Mouse (Mus musculus) limb, embryonic 12.5 days (tissue): Measurements from ENCODE around the gene Tnrc6c. TPM values are rescaled to one million over a fixed set of nuclear protein-coding genes. Genes with fewer than 3 reads are reported as not detected.

Experiments
- ATAC-seq: fragments of 200-750 bp; cut with Nextera tagmentation; 2 replicates; pipeline ENCODE4 v1.8.0; 2017; ENCODE audit warnings: low read depth, moderate TSS enrichment; ENCODE audit not compliant: insufficient number of reproducible peaks, insufficient read depth, low FRiP score, low TSS enrichment
- H3K27ac ChIP-seq: fragments of 300-500 bp; sonication (generic); 2 replicates; pipeline ENCODE4 v1.5.1; 2016; ENCODE audit warnings: mild to moderate bottlenecking, moderate library complexity
- H3K27me3 ChIP-seq: fragments of 300-500 bp; sonication (generic); 2 replicates; pipeline ENCODE4 v1.6.1; 2016; ENCODE audit warnings: mild to moderate bottlenecking, moderate library complexity
- H3K36me3 ChIP-seq: fragments of 300-500 bp; sonication (generic); 2 replicates; pipeline ENCODE4 v1.6.1; 2016; ENCODE audit warnings: mild to moderate bottlenecking, moderate library complexity
- H3K4me1 ChIP-seq: fragments of 300-500 bp; sonication (generic); replicated peaks from 2 replicates; pipeline ENCODE4 v1.6.1; 2016
- H3K4me2 ChIP-seq: fragments of 300-500 bp; sonication (generic); 2 replicates; pipeline ENCODE4 v1.6.1; 2016; ENCODE audit warnings: mild to moderate bottlenecking, moderate library complexity
- H3K4me3 ChIP-seq: fragments of 300-500 bp; sonication (generic); replicated peaks from 2 replicates; pipeline ENCODE4 v1.5.1; 2016; ENCODE audit warnings: mild to moderate bottlenecking
- H3K9ac ChIP-seq: fragments of 300-500 bp; sonication (generic); replicated peaks from 2 replicates; pipeline ENCODE4 v1.6.1; 2016; ENCODE audit warnings: mild to moderate bottlenecking, moderate library complexity
- H3K9me3 ChIP-seq: fragments of 300-500 bp; sonication (generic); 2 replicates; pipeline ENCODE4 v1.6.1; 2016; ENCODE audit warnings: mild to moderate bottlenecking, moderate library complexity
- whole genome bisulfite sequencing: fragments of 180-500 bp; shearing (Covaris S2); methylation state at CpG from one replicate; pipeline ENCODE4 v1.1.7; 2016; 5-methylcytosine and 5-hydroxymethylcytosine counted together
- polyA plus RNA-seq: library from polyadenylated mRNA; unstranded; fragments of >200 nt; fragmentation: Nextera tagmentation; extraction: Ambion mirVana; gene quantifications from 2 replicates; pipeline ENCODE4 v1.2.1, GENCODE M21; 2016

Gene Tnrc6c
- 20.0 and 22.6 TPM in 2 replicates for polyA plus RNA-seq

DNA sequence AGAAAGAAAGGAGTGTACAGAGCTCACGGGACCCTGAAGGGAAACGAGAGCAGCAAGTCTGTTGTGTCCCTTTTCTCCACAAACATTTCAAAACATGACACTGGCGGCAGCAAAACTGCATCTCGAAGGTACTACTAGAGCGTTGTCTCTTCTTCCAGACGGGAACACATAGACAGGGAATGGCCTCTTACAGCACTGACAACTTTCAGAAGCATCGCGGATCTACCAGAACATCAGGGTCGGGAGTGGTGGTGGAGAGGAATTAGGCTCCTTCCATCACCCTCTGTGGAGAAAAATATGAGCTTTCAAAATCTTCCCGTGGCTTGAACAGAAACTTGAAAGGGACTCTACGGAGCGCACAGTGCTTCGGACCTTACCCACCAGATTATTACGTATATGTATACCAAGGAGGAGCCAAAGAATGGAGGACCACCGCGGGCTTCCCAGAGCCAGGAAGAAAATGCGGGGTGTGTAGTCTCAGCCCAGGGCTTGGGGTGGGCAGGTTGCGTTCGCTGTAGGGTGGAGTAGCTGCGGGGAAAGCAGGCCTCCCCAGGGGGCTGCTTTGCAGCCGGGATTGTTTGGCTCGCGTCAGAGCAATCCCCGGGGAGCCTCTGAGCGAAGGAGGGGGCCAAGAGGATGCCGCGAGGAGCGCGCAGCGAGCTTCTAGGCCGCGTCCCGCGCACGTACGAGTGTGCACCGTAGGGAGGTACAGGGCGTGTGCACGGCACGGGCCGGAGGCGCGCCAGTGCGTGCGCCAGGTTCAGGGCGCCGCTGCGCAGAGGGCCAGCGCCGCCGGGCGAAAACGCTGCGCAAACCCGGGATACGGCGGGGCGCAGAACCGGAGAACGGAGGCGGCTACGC lies at the start of gene Tnrc6c:
Tnrc6c (plus strand) TSS at position 799 of the 861 bp plus-strand sequence.
- H3K9me3 ChIP-seq = no peaks in the 10 kb centered on the region
- peak within 1 kb of the TSS; percentile 80 for H3K4me2 ChIP-seq
- no peaks in the 10 kb centered on the region for H3K36me3 ChIP-seq
- H3K4me3 ChIP-seq = peak within 1 kb of the TSS; percentile 98
- H3K27ac ChIP-seq = peak within 1 kb of the TSS; percentile 97
- ATAC-seq = peak; percentile 94
- peak within 1 kb of the TSS; percentile 99 for H3K9ac ChIP-seq
- peaks cover 28% of the 10 kb centered on the region for H3K4me1 ChIP-seq
- WGBS = 1% methylated on average over 62 of the region's 62 CpGs
- peaks cover 18% of the 10 kb centered on the region; the same call in 1 of the 2 replicates for H3K27me3 ChIP-seq

- H3K27me3 ChIP-seq = peaks cover 5% of the 10 kb centered on the region
- H3K9ac ChIP-seq = no peak overlapping the region
- no peak overlapping the region for H3K27ac ChIP-seq
- no peak for ATAC-seq
- peaks cover 50% of the 10 kb centered on the region for H3K4me1 ChIP-seq
- WGBS = 29% methylated on average over 9 of the region's 9 CpGs
- no peaks in the 10 kb centered on the region for H3K9me3 ChIP-seq
- H3K4me2 ChIP-seq = peak overlapping the region; percentile 30
- no peak overlapping the region for H3K4me3 ChIP-seq
- no peaks in the 10 kb centered on the region for H3K36me3 ChIP-seq
Measured at GRCm38 (mm10) chr11:117606137-117606536, 48.0 kb upstream of the Tnrc6c start.

GRCm38 (mm10) chr11:117606605-117607203 lies 47.4 kb upstream of the Tnrc6c start:
- Histone ChIP-seq H3K27me3 (0 out of 2 replicates have a peak, but pooled peaks cover under 1% of the 10 kb centered on the region), H3K4me2 (peak overlapping the region; percentile 30), H3K9me3 (no peaks in the 10 kb centered on the region), H3K4me3 (no peak overlapping the region), H3K27ac (no peak overlapping the region), H3K4me1 (peaks cover 53% of the 10 kb centered on the region), H3K9ac (no peak overlapping the region), H3K36me3 (no peaks in the 10 kb centered on the region)
- WGBS = 7% methylated on average over 13 of the region's 13 CpGs
- no peak for ATAC-seq

DNA sequence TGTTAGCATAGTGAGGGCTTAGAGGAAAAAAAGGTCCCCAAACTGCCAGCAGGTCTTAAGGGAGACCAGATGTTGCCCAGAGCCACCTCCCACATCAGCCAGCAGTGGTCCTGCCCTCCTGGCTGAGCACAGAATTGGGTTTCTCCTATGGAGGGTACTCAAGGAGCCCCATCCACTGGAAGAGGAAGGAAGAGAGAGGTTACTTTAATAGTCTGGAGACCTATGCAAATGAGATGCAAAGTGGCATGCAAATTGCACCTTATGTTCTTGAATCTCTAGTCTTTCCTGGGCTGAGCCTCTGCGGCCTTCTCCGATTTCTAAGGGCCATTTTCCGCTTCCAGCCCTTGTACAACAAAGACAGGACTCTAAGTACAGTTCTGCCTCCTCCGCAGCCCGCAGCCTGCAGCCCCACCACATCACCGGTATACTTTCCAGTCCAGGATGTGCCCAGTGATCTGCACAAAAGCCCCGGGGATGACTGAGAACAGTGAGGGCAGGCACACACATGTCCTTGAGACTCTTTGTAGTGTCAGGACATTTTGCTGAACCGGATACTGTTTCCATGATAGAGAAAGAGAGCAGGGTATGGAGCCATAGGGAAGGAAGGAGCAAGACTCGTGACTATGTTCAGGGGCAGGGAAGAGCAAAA lies 45.8 kb upstream of the Tnrc6c start:
- no peak overlapping the region for H3K4me3 ChIP-seq
- H3K4me2 ChIP-seq = no peak overlapping the region
- H3K4me1 ChIP-seq = peaks cover 53% of the 10 kb centered on the region
- H3K9ac ChIP-seq = no peak overlapping the region
- H3K27me3 ChIP-seq = peaks cover 12% of the 10 kb centered on the region; the same call in 1 of the 2 replicates
- WGBS = 44% methylated on average over 9 of the region's 9 CpGs
- peak overlapping the region; percentile 51 for H3K27ac ChIP-seq
- ATAC-seq = no peak
- no peaks in the 10 kb centered on the region for H3K36me3 ChIP-seq
- H3K9me3 ChIP-seq = no peaks in the 10 kb centered on the region

DNA sequence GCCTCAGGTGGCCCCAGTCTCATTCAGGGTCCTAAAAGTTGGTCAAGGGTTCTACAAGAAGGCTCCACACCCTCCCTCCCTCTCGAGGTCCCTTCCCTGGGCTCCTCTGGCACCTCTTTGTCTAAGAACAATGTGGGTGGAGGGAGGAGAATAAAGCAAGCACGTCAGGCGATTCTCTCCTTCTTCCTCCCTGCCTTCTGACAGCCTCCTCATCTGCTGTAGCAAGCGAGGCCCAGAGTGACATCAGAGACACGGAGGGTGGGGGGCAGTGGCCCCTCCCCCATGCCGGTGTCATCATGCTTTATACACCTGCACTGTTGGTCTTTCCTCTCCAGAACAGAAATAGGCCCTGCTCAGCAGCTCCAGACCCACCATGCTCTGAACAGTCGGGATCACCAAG lies 45.1 kb upstream of the Tnrc6c start:
- Histone ChIP-seq H3K27ac (no peak overlapping the region), H3K9ac (no peak overlapping the region)

GRCm38 (mm10) chr11:117610589-117610988 lies 43.5 kb upstream of the Tnrc6c start:
- Histone ChIP-seq H3K4me3 (no peak overlapping the region), H3K4me2 (peak overlapping the region; percentile 51), H3K4me1 (peaks cover 53% of the 10 kb centered on the region), H3K9me3 (no peaks in the 10 kb centered on the region), H3K27me3 (peaks cover 26% of the 10 kb centered on the region), H3K9ac (no peak overlapping the region), H3K36me3 (no peaks in the 10 kb centered on the region), H3K27ac (no peak overlapping the region)
- ATAC-seq = no peak

More for the DNA sequence above, 45.1 kb upstream of the Tnrc6c start:
- H3K9me3 ChIP-seq = no peaks in the 10 kb centered on the region
- ATAC-seq = no peak
- 46% methylated on average over 7 of the region's 7 CpGs for WGBS
- H3K4me3 ChIP-seq = no peak overlapping the region
- no peak overlapping the region for H3K4me2 ChIP-seq
- peaks cover 53% of the 10 kb centered on the region for H3K4me1 ChIP-seq
- H3K27me3 ChIP-seq = peaks cover 12% of the 10 kb centered on the region; the same call in 1 of the 2 replicates
- H3K36me3 ChIP-seq = no peaks in the 10 kb centered on the region

- 0 out of 2 replicates have a peak, but pooled peaks have one; percentile 21 for ATAC-seq
- H3K27me3 ChIP-seq = peaks cover 31% of the 10 kb centered on the region
- no peaks in the 10 kb centered on the region for H3K9me3 ChIP-seq
- H3K9ac ChIP-seq = 0 out of 2 replicates have a peak overlapping the region, but pooled peaks have one; percentile 18
- peaks cover 50% of the 10 kb centered on the region for H3K4me1 ChIP-seq
- no peak overlapping the region for H3K27ac ChIP-seq
- WGBS = 4% methylated on average over 13 of the region's 13 CpGs
- peak overlapping the region; percentile 51 for H3K4me2 ChIP-seq
- H3K36me3 ChIP-seq = no peaks in the 10 kb centered on the region
- peak overlapping the region; percentile 25 for H3K4me3 ChIP-seq
Measured at GRCm38 (mm10) chr11:117611068-117611467, 43.0 kb upstream of the Tnrc6c start.

- Histone ChIP-seq H3K4me1 (peaks cover 51% of the 10 kb centered on the region), H3K27me3 (peaks cover 39% of the 10 kb centered on the region), H3K27ac (no peak overlapping the region), H3K9ac (no peak overlapping the region), H3K4me3 (no peak overlapping the region), H3K9me3 (no peaks in the 10 kb centered on the region), H3K36me3 (no peaks in the 10 kb centered on the region), H3K4me2 (peak overlapping the region; percentile 51)
- ATAC-seq = no peak
- 44% methylated on average over 5 of the region's 5 CpGs for WGBS
Measured at GRCm38 (mm10) chr11:117611860-117612259, 42.2 kb upstream of the Tnrc6c start.

DNA sequence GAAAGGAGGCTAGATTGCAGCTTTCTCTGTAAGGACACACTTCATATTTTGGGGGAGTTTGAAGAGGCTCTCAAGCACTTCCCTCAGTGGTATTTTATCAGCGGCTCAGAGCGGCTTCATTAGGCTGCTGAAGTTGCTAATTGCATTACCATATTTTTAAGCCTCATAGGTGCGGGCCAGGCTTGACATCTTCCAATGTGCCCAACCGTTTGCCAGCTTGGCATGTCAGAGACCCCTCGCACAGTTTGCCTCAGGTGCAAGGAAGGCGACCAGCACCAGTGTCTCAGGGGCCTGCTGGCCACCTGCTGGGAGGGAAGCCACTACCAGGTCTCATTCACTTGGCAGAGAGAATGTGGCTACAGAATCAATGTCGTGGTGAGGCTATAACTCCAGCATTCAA lies 41.2 kb upstream of the Tnrc6c start:
- H3K4me1 ChIP-seq = peaks cover 56% of the 10 kb centered on the region
- peaks cover 48% of the 10 kb centered on the region for H3K27me3 ChIP-seq
- H3K9ac ChIP-seq = no peak overlapping the region
- no peak for ATAC-seq
- H3K36me3 ChIP-seq = no peaks in the 10 kb centered on the region
- H3K4me2 ChIP-seq = no peak overlapping the region
- H3K27ac ChIP-seq = no peak overlapping the region
- 65% methylated on average over 7 of the region's 7 CpGs for WGBS
- no peak overlapping the region for H3K4me3 ChIP-seq
- H3K9me3 ChIP-seq = no peaks in the 10 kb centered on the region

- Histone ChIP-seq H3K4me2 (peak overlapping the region; percentile 45), H3K4me1 (peaks cover 44% of the 10 kb centered on the region), H3K9me3 (no peaks in the 10 kb centered on the region), H3K36me3 (no peaks in the 10 kb centered on the region), H3K4me3 (0 out of 2 replicates have a peak overlapping the region, but pooled peaks have one; percentile 9), H3K27ac (0 out of 2 replicates have a peak overlapping the region, but pooled peaks have one; percentile 54), H3K27me3 (peaks cover 49% of the 10 kb centered on the region), H3K9ac (no peak overlapping the region; the same call in 1 of the 2 replicates)
- 23% methylated on average over 16 of the region's 16 CpGs for WGBS
- no peak for ATAC-seq
Measured at GRCm38 (mm10) chr11:117617368-117617908, 36.7 kb upstream of the Tnrc6c start.
